7 mouse cellular contexts compared by ENCODE assay signal in genomic region chr2:105016192-105016966, GRCm38 (mm10). TPM values are rescaled to one million over a fixed set of nuclear protein-coding genes. Genes with fewer than 3 reads are reported as not detected.
DNase-seq lines count a peak whose midpoint lies in the region; ATAC-seq and TF ChIP-seq lines count a peak whose summit lies in the region.

No protein-coding gene starts in this region.

- WGBS in lung, postnatal 0 days, result under 1% methylated on average over 43 of the region's 43 CpGs
- WGBS in embryonic facial prominence, embryonic 10.5 days, result 1% methylated on average over 43 of the region's 43 CpGs
- 1% methylated on average over 40 of the region's 43 CpGs for WGBS in hindbrain, postnatal 0 days
- 1% methylated on average over 43 of the region's 43 CpGs for whole genome bisulfite sequencing in neural tube, embryonic 12.5 days

- peak overlapping the region; percentile 74 for H3K27ac ChIP-seq in lung, postnatal 0 days (ENCODE audit: low read length)
- H3K27ac ChIP-seq in embryonic facial prominence, embryonic 10.5 days (replicated peaks), result peak overlapping the region; percentile 96
- peak overlapping the region; percentile 69 for H3K27ac ChIP-seq in hindbrain, postnatal 0 days
- H3K27ac ChIP-seq in neural tube, embryonic 12.5 days, result no peak overlapping the region

- peak; percentile 27 for DNase-seq in lung, postnatal 0 days (ENCODE audit: low spot score)
- no peak for DNase-seq in lung, postnatal 25 days (ENCODE audit: low spot score)
- no peak for DNase-seq in embryonic facial prominence, embryonic 10.5 days (ENCODE audit: low spot score)
- DNase-seq in hindbrain, postnatal 0 days (ENCODE audit: low spot score), result no peak
- no peak for DNase-seq in thymus, postnatal 0 days (ENCODE audit: low spot score)
- DNase-seq in ovary, adult 18-20 months (ENCODE audit: low spot score), result no peak

- peak; percentile 67 for ATAC-seq in lung, postnatal 0 days
- ATAC-seq in hindbrain, postnatal 0 days, result peak; percentile 87
- peak; percentile 85 for ATAC-seq in neural tube, embryonic 12.5 days (ENCODE audit: low FRiP score, low read depth)

- peaks cover 13% of the 10 kb centered on the region; the same call in 1 of the 2 replicates for H3K36me3 ChIP-seq in lung, postnatal 0 days (ENCODE audit: insufficient read depth, low read length)
- peaks cover 27% of the 10 kb centered on the region for H3K36me3 ChIP-seq in embryonic facial prominence, embryonic 10.5 days (replicated peaks)
- H3K36me3 ChIP-seq in hindbrain, postnatal 0 days (ENCODE audit: insufficient read depth, low read length), result peaks cover 15% of the 10 kb centered on the region; the same call in 1 of the 2 replicates
- peaks cover 24% of the 10 kb centered on the region for H3K36me3 ChIP-seq in neural tube, embryonic 12.5 days

- no peak for TF ChIP-seq EP300 in lung, postnatal 0 days (IDR thresholded peaks at IDR 0.05)

- TF ChIP-seq CTCF in lung, postnatal 0 days (IDR thresholded peaks at IDR 0.05), result no peak
- no peak for TF ChIP-seq CTCF in hindbrain, postnatal 0 days (IDR thresholded peaks at IDR 0.05; ENCODE audit: low read depth)

- H3K27me3 ChIP-seq in lung, postnatal 0 days (replicated peaks; ENCODE audit: insufficient read depth, low read length), result no peaks in the 10 kb centered on the region
- no peaks in the 10 kb centered on the region for H3K27me3 ChIP-seq in embryonic facial prominence, embryonic 10.5 days (replicated peaks; ENCODE audit: low read depth, poor library complexity, severe bottlenecking)
- no peaks in the 10 kb centered on the region for H3K27me3 ChIP-seq in hindbrain, postnatal 0 days (ENCODE audit: insufficient read depth, low read length)
- H3K27me3 ChIP-seq in neural tube, embryonic 12.5 days (replicated peaks), result no peaks in the 10 kb centered on the region

- no peaks in the 10 kb centered on the region for H3K4me1 ChIP-seq in lung, postnatal 0 days (ENCODE audit: insufficient read depth, low read depth, low read length)
- peaks cover 18% of the 10 kb centered on the region for H3K4me1 ChIP-seq in embryonic facial prominence, embryonic 10.5 days
- H3K4me1 ChIP-seq in hindbrain, postnatal 0 days (ENCODE audit: insufficient read depth, low read length), result peaks cover 6% of the 10 kb centered on the region; the same call in 1 of the 2 replicates
- H3K4me1 ChIP-seq in neural tube, embryonic 12.5 days, result peaks cover 12% of the 10 kb centered on the region

- peak overlapping the region; percentile 56 for H3K4me2 ChIP-seq in lung, postnatal 0 days (replicated peaks; ENCODE audit: low read depth, low read length)
- H3K4me2 ChIP-seq in hindbrain, postnatal 0 days (ENCODE audit: low read depth, low read length), result peak overlapping the region; percentile 70
- peak overlapping the region; percentile 86 for H3K4me2 ChIP-seq in neural tube, embryonic 12.5 days (replicated peaks)

- H3K4me3 ChIP-seq in lung, postnatal 0 days (ENCODE audit: low read depth, low read length), result peak overlapping the region; percentile 89
- peak overlapping the region; percentile 95 for H3K4me3 ChIP-seq in embryonic facial prominence, embryonic 10.5 days
- peak overlapping the region; percentile 97 for H3K4me3 ChIP-seq in hindbrain, postnatal 0 days (ENCODE audit: low read length)
- H3K4me3 ChIP-seq in neural tube, embryonic 12.5 days, result peak overlapping the region; percentile 92

- H3K9ac ChIP-seq in lung, postnatal 0 days (replicated peaks; ENCODE audit: low read depth), result peak overlapping the region; percentile 97
- peak overlapping the region; percentile 85 for H3K9ac ChIP-seq in hindbrain, postnatal 0 days (replicated peaks; ENCODE audit: low read length)
- peak overlapping the region; percentile 83 for H3K9ac ChIP-seq in neural tube, embryonic 12.5 days

- no peaks in the 10 kb centered on the region for H3K9me3 ChIP-seq in lung, postnatal 0 days (ENCODE audit: low read length)
- no peaks in the 10 kb centered on the region for H3K9me3 ChIP-seq in embryonic facial prominence, embryonic 10.5 days
- H3K9me3 ChIP-seq in hindbrain, postnatal 0 days (ENCODE audit: low read length), result no peaks in the 10 kb centered on the region
- no peaks in the 10 kb centered on the region for H3K9me3 ChIP-seq in neural tube, embryonic 12.5 days

RNA-seq across cellular contexts. Expression of gene Eif3m, which starts 0.5 kb away (rescaled TPM):
- polyA plus RNA-seq in lung, postnatal 0 days (2015; fragmentation: Nextera tagmentation; extraction: Ambion mirVana), result 177 and 178 TPM in 2 replicates
- polyA plus RNA-seq in embryonic facial prominence, embryonic 10.5 days (2016; fragmentation: Nextera tagmentation; extraction: Ambion mirVana), result 310 and 325 TPM in 2 replicates
- total RNA-seq in hindbrain, postnatal 0 days (2014; rRNA removed), result 85.0 and 85.8 TPM in 2 replicates
- polyA plus RNA-seq in hindbrain, postnatal 0 days (2015; fragmentation: Nextera tagmentation; extraction: Ambion mirVana), result 187 and 190 TPM in 2 replicates
- 226 and 232 TPM in 2 replicates for polyA plus RNA-seq in neural tube, embryonic 12.5 days (2016; fragmentation: Nextera tagmentation; extraction: Ambion mirVana)
- polyA plus RNA-seq in thymus, postnatal 0 days (2015; fragmentation: Nextera tagmentation; extraction: Ambion mirVana), result 403 and 418 TPM in 2 replicates
